Mouse (Mus musculus) lung, embryonic 16.5 days (tissue): ENCODE results near the gene Selenom. TPM values are rescaled to one million over a fixed set of nuclear protein-coding genes. Genes with fewer than 3 reads are reported as not detected.

Experiments
- ATAC-seq: fragments of 200-750 bp; cut with Nextera tagmentation; 2 replicates; pipeline ENCODE4 v1.8.0; 2017; ENCODE audit warnings: low read depth, mild to moderate bottlenecking, moderate library complexity
- H3K27ac ChIP-seq: fragments of 300-500 bp; sonication (generic); 2 replicates; pipeline ENCODE4 v1.5.1; 2014; ENCODE audit warnings: mild to moderate bottlenecking, control low read depth, low read length
- H3K27me3 ChIP-seq: fragments of 300-500 bp; sonication (generic); 2 replicates; pipeline ENCODE4 v1.6.1; 2014; ENCODE audit warnings: low read depth, low read length, mixed read lengths; ENCODE audit not compliant: control insufficient read depth, insufficient read depth
- H3K36me3 ChIP-seq: fragments of 300-500 bp; sonication (generic); 2 replicates; pipeline ENCODE4 v1.6.1; 2014; ENCODE audit warnings: low read length; ENCODE audit not compliant: control insufficient read depth, insufficient read depth
- H3K4me1 ChIP-seq: fragments of 300-500 bp; sonication (generic); replicated peaks from 2 replicates; pipeline ENCODE4 v1.6.1; 2014; ENCODE audit warnings: low read length, mixed read lengths; ENCODE audit not compliant: control insufficient read depth, insufficient read depth
- H3K4me2 ChIP-seq: fragments of 300-500 bp; sonication (generic); 2 replicates; pipeline ENCODE4 v1.6.1; 2014; ENCODE audit warnings: low read depth, low read length, control low read depth
- H3K4me3 ChIP-seq: fragments of 300-500 bp; sonication (generic); 2 replicates; pipeline ENCODE4 v1.5.1; 2014; ENCODE audit warnings: mild to moderate bottlenecking, low read length, control low read depth
- H3K9ac ChIP-seq: fragments of 300-500 bp; sonication (generic); 2 replicates; pipeline ENCODE4 v1.6.1; 2014; ENCODE audit warnings: low read length, control low read depth
- H3K9me3 ChIP-seq: fragments of 300-500 bp; sonication (generic); 2 replicates; pipeline ENCODE4 v1.6.1; 2016; ENCODE audit warnings: low read length; ENCODE audit not compliant: control insufficient read depth
- WGBS: fragments of 180-500 bp; shearing (Covaris S2); extraction: QIAGEN DNeasy Blood & Tissue Kit; methylation state at CpG from one replicate; pipeline ENCODE4 v1.1.7; 2014; 5-methylcytosine and 5-hydroxymethylcytosine counted together
- polyA plus RNA-seq: library from polyadenylated mRNA; unstranded; fragments of >200 nt; fragmentation: Nextera tagmentation; extraction: Ambion mirVana; gene quantifications from 2 replicates; pipeline ENCODE4 v1.2.1, GENCODE M21; 2015

Selenom gene
- polyA plus RNA-seq: 110 and 116 TPM in 2 replicates

DNA sequence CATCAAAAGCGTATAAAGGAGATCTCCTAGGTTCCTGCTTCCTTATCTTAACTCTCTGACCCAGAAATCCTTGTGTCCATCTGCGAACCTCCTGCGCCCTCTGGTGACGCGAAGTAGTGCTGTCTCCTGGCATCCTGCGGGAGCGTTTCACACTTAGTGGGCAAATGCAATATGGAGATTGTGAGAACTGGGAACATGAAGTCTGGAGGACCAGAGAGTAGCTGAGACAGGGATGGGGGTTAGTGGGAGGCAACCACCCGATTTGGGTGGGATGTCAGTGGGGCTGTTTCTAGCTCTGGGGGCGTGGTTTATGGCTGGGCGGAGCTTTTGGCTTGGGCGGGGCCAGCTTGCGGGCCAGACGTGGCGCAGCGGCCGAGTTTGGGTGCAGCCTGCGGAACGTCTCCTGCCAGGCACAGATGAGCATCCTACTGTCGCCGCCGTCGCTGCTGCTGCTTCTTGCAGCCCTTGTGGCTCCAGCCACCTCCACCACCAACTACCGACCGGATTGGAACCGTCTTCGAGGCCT, at the start of gene Selenom:
Gene Selenom (plus strand): TSS at position 156 of the 526 bp plus-strand sequence.
- Histone ChIP-seq H3K36me3 (peaks cover 4% of the 10 kb centered on the region; the same call in 1 of the 2 replicates), H3K27me3 (no peaks in the 10 kb centered on the region), H3K4me2 (peak within 1 kb of the TSS; percentile 75), H3K4me1 (peaks cover 10% of the 10 kb centered on the region), H3K4me3 (peak within 1 kb of the TSS; percentile 57), H3K9ac (peak within 1 kb of the TSS; percentile 68), H3K27ac (peak within 1 kb of the TSS; percentile 31; the same call in 1 of the 2 replicates), H3K9me3 (no peaks in the 10 kb centered on the region)
- under 1% methylated on average over 26 of the region's 26 CpGs for WGBS
- peak; percentile 85 for ATAC-seq

DNA sequence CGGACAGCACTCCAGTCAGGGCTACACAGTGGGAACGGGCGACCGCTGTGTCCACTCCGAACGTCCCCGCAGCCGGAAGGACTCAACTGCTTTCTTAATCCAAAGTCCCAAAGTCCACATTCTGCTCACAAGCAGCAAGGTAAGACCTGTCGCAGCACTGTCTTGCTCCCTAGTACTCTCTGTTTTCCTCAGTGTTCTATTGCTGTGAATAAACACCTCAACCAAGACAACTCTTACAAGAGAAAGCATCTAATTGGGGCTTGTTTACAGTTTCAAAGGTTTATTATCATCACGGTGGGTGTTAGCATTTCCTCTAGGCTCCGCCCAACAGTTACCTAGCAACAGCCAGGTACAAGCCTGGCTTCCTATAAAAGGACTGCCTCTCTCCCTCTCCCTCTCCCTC, 43.0 kb upstream of the Selenom start:
- H3K4me3 ChIP-seq: no peak overlapping the region
- no peak overlapping the region for H3K4me2 ChIP-seq
- no peaks in the 10 kb centered on the region for H3K36me3 ChIP-seq
- no peak overlapping the region for H3K27ac ChIP-seq
- 37% methylated on average over 11 of the region's 11 CpGs for WGBS
- no peak for ATAC-seq
- no peaks in the 10 kb centered on the region; the same call in 1 of the 2 replicates for H3K4me1 ChIP-seq
- no peaks in the 10 kb centered on the region for H3K9me3 ChIP-seq
- H3K27me3 ChIP-seq: no peaks in the 10 kb centered on the region
- H3K9ac ChIP-seq: peak overlapping the region; percentile 15; the same call in 1 of the 2 replicates

DNA sequence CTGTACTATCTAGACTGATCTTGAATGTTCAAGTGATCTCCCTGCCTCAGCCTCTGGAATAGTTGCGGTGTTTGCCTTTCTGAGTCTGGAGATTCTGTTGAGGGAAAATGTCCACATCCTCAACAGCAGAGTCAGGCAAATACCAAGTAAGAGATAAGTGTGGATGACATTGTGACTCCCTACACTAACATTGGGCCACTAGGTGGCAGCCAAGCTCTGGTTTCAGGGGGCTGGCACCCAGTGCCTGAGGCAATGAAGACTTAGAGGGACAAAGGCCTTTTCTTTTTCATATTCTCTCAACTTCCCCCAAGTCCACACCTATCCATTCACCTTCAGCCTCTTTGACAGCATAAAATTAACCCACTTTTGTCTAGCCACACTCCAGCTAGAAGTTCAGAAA, 42.0 kb upstream of the Selenom start:
- ATAC-seq: peak; percentile 89
- H3K9me3 ChIP-seq: no peaks in the 10 kb centered on the region
- WGBS: 24% methylated on average over 1 of the region's 1 CpGs

DNA sequence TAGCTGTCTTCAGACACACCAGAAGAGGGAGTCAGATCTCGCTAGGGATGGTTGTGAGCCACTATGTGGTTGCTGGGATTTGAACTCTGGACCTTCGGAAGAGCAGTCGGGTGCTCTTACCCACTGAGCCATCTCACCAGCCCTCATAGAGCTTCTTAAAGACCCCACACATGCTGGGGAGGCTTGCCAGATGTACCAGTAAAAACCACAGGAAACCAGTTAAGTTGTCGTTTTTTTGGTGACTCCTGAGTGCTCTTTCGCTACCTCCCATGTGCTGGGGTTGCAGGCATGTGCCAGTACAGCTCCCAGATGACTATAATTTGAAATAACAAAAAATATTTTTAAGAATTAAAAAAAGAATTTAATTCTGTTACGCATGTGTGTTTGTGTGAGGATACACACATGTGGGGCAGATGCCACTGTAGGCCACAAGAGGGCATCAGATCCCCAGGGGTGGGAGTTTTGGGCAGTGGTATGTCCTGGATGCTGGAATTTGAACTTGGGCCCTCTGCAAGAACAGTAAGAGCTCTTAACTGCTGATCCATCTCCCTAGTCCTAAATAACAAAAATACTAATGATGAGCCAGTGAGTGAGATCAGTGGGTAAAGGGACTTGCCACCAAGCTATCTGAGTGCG, 39.9 kb upstream of the Selenom start:
- WGBS: 88% methylated on average over 7 of the region's 7 CpGs
- H3K9me3 ChIP-seq: no peaks in the 10 kb centered on the region

More for the DNA sequence above, 42.0 kb upstream of the Selenom start:
- Histone ChIP-seq H3K4me3 (no peak overlapping the region), H3K27me3 (no peaks in the 10 kb centered on the region), H3K9ac (no peak overlapping the region), H3K4me2 (no peak overlapping the region), H3K4me1 (no peaks in the 10 kb centered on the region; the same call in 1 of the 2 replicates), H3K36me3 (no peaks in the 10 kb centered on the region), H3K27ac (no peak overlapping the region)

DNA sequence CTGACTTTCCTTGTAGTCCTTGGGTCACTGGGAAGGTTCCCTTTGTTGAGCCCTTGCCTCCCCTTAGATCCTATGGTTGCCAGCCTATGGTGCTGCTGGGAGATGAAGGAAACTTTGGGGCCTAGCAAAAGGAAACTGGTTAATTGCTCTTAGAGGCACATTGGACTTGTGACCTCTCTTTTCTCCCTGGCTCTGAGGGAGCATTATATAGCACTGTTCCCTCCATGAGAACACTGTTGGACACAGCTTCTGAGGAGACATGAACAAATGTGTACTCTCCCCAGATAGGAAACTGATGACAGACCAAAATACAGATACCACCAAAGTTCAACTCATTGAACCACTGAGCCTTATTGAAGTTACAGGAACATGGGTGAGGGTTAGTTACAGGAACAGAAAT, 39.0 kb upstream of the Selenom start:
- no peak overlapping the region for H3K9ac ChIP-seq
- H3K36me3 ChIP-seq: no peaks in the 10 kb centered on the region
- H3K4me1 ChIP-seq: no peaks in the 10 kb centered on the region
- no peak overlapping the region for H3K4me2 ChIP-seq
- no peak for ATAC-seq
- no peak overlapping the region for H3K27ac ChIP-seq
- H3K4me3 ChIP-seq: no peak overlapping the region
- H3K9me3 ChIP-seq: no peaks in the 10 kb centered on the region
- no peaks in the 10 kb centered on the region for H3K27me3 ChIP-seq

More for the DNA sequence above, 39.9 kb upstream of the Selenom start:
- H3K4me1 ChIP-seq: no peaks in the 10 kb centered on the region
- H3K9ac ChIP-seq: no peak overlapping the region
- ATAC-seq: no peak
- H3K27me3 ChIP-seq: no peaks in the 10 kb centered on the region
- no peak overlapping the region for H3K4me3 ChIP-seq
- no peak overlapping the region for H3K27ac ChIP-seq
- H3K4me2 ChIP-seq: no peak overlapping the region
- H3K36me3 ChIP-seq: no peaks in the 10 kb centered on the region

DNA sequence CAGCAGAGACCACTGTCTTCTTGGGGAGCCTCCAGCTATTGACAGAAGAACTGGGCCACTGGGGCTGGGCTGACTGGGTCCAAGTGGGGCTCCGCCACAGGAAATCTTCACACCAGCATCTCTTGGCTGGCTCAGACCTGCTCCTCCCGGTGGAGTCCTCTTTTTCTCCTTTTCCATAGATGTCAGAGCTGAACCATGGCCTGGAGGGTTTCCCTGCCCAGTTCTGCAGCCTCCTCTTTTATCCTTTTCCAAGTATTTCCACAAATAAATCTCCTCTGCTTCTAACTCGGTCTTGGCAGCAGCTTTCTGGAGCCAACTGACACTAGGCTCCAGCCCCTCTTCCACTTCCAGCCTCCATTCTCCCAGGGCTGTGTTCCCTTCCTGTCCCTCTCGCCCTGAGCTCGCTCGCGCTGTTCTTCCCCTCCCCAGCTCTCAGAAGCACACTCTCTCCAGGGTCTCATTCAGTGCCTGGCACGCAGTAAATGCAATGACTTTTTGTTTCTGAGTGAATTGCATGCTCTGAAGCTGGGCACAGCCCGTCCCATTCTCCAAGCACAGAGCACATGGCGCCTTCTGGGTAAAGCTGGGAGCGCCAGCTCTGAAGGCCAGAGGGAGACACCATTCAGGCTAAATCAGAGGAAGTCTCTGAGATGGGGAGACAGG, 30.4 kb upstream of the Selenom start:
- Histone ChIP-seq H3K9ac (no peak overlapping the region), H3K27ac (no peak overlapping the region), H3K4me2 (no peak overlapping the region), H3K4me3 (no peak overlapping the region), H3K36me3 (no peaks in the 10 kb centered on the region), H3K4me1 (no peaks in the 10 kb centered on the region), H3K9me3 (no peaks in the 10 kb centered on the region), H3K27me3 (no peaks in the 10 kb centered on the region)
- ATAC-seq: peak; percentile 55; the same call in 1 of the 2 replicates
- WGBS: 48% methylated on average over 11 of the region's 11 CpGs

DNA sequence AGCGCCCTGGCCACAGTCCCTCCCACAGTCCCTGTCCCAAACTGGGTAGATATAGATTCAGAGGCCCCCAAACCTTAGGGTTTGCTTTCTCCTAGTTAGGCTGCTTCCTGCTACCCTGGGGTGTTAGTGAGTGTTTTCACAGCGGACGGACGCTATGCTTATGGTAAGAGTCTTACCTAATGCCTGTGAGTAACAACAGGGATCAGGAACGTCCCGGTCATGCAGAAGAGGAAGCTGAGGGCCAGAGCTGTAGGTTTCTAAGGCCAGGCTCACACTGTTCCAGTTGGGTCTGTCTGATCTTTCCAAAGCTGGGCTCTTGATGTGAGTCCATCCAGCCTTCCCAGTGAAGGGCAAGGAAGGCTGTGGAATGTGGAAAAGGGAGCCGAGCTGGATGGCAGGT, 28.1 kb upstream of the Selenom start:
- WGBS: 53% methylated on average over 7 of the region's 7 CpGs
- no peak overlapping the region for H3K4me2 ChIP-seq
- H3K9ac ChIP-seq: no peak overlapping the region
- no peaks in the 10 kb centered on the region for H3K36me3 ChIP-seq
- ATAC-seq: no peak
- H3K9me3 ChIP-seq: no peaks in the 10 kb centered on the region
- H3K27me3 ChIP-seq: no peaks in the 10 kb centered on the region
- H3K27ac ChIP-seq: no peak overlapping the region
- no peak overlapping the region for H3K4me3 ChIP-seq
- no peaks in the 10 kb centered on the region for H3K4me1 ChIP-seq

DNA sequence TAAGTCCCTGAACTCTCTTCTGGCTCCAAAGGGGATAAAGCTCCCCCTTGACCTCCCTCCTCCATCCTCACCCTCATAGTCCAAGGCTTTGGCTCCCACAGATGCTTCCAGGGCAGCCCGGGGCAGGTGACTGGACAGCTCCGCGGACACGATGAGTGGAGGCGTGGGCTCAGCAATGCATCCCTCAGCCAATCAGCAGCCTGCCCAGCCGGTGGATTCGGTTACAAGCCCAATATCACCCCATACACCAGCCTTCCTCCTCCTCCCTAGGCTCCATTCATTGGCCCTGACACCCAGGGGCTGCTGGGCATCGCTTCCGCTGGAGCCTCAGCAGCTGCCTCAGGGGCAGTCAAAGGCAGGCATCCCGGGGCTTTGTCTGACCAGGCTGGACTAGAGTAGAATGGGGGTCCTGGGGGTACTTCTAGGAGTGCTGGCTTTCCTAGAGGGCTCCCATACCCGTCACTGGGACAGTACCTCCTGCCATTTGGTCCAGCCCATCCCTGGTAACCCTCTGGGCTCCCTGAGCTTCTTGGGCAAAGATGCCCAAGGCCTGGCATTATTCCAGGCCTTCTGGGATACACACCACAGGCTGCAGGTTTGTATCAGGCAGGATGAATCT, 26.4 kb upstream of the Selenom start, which contains the start of gene Pla2g3:
Gene Pla2g3 (plus strand): TSS at position 333 of the 619 bp plus-strand sequence.
- Histone ChIP-seq H3K27ac (no peak within 1 kb of the TSS), H3K4me2 (no peak within 1 kb of the TSS), H3K36me3 (no peaks in the 10 kb centered on the region), H3K9me3 (no peaks in the 10 kb centered on the region), H3K27me3 (no peaks in the 10 kb centered on the region), H3K4me1 (no peaks in the 10 kb centered on the region), H3K9ac (no peak within 1 kb of the TSS), H3K4me3 (no peak within 1 kb of the TSS)
- WGBS: 15% methylated on average over 11 of the region's 11 CpGs
- ATAC-seq: peak; percentile 39; the same call in 1 of the 2 replicates

DNA sequence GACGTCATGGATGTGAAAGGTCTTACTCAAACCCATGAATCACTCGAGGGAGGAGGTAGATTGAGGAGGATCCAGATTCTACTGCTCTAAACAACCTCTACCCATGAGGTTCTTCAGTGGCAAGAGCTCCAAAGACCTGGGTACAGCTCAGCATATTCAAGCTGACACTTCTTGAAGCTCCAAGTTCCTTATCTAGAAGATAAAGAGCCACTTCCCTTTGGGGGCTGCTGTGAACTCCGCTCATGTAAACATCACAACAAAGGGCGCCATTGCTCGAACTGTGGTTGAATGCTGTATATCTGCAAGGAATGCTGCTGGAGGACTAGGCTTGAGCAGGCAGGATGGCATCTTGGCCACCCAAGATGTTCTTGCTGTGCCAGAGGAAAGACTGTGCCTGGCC, 25.4 kb upstream of the Selenom start:
- no peak overlapping the region for H3K4me3 ChIP-seq
- H3K36me3 ChIP-seq: no peaks in the 10 kb centered on the region
- H3K9ac ChIP-seq: no peak overlapping the region
- no peak overlapping the region for H3K27ac ChIP-seq
- ATAC-seq: no peak
- H3K4me2 ChIP-seq: no peak overlapping the region
- H3K9me3 ChIP-seq: no peaks in the 10 kb centered on the region
- WGBS: 45% methylated on average over 5 of the region's 5 CpGs
- H3K4me1 ChIP-seq: no peaks in the 10 kb centered on the region
- H3K27me3 ChIP-seq: no peaks in the 10 kb centered on the region
